Mouse (Mus musculus): ENCODE measurements around the gene Olfr917.

Olfr917 gene

GRCm38 (mm10) chr9:38665742-38666141 lies at the start of gene Olfr917:
TSS of gene Olfr917 (minus strand) at chr9:38665842.
- no peak for DNase-seq (ENCODE audit: low spot score in 2 of 2)

GRCm38 (mm10) chr9:38674501-38674900 lies 8.9 kb upstream of the Olfr917 start, which contains the start of gene Olfr918:
TSS of gene Olfr918 (minus strand) at chr9:38674601.
- DNase-seq (ENCODE audit: low spot score in 2 of 2): no peak

- DNase-seq (ENCODE audit: low spot score in 2 of 2): no peak
Measured at GRCm38 (mm10) chr9:38672887-38673286, 7.2 kb upstream of the Olfr917 start.

GRCm38 (mm10) chr9:38659775-38660174 lies 5.9 kb downstream of the Olfr917 start, which contains the start of gene Olfr916:
TSS of gene Olfr916 (minus strand) at chr9:38659875.
- no peak for DNase-seq (ENCODE audit: low spot score in 2 of 2)

- no peak for DNase-seq (ENCODE audit: low spot score in 2 of 2)
Measured at GRCm38 (mm10) chr9:38632406-38632805, 33.2 kb downstream of the Olfr917 start.
